Mouse (Mus musculus) hindbrain, embryonic 14.5 days (tissue): ENCODE results near the gene Ndufa6. TPM values are rescaled to one million over a fixed set of nuclear protein-coding genes. Genes with fewer than 3 reads are reported as not detected.

ENCODE experiments used
- ATAC-seq: fragments of 200-750 bp; cut with Nextera tagmentation; 2 replicates; pipeline ENCODE4 v1.8.0; 2017; ENCODE audit warnings: moderate number of reproducible peaks, mild to moderate bottlenecking, moderate TSS enrichment, moderate library complexity; ENCODE audit not compliant: low FRiP score
- DNase-seq: peaks from one replicate; pipeline ENCODE4 v3.0.0-alpha.2; 2015; ENCODE audit warnings: low spot score
- H3K27ac ChIP-seq: fragments of 300-500 bp; sonication (generic); 2 replicates; pipeline ENCODE4 v1.5.1; 2014; ENCODE audit warnings: mild to moderate bottlenecking, moderate library complexity
- H3K27me3 ChIP-seq: fragments of 300-500 bp; sonication (generic); 2 replicates; pipeline ENCODE4 v1.6.1; 2014; ENCODE audit warnings: mild to moderate bottlenecking, low read length, mixed read lengths; ENCODE audit not compliant: control insufficient read depth, insufficient read depth
- H3K36me3 ChIP-seq: fragments of 300-500 bp; sonication (generic); replicated peaks from 2 replicates; pipeline ENCODE4 v1.6.1; 2014; ENCODE audit not compliant: control insufficient read depth, insufficient read depth
- H3K4me1 ChIP-seq: fragments of 300-500 bp; sonication (generic); replicated peaks from 2 replicates; pipeline ENCODE4 v1.6.1; 2014; ENCODE audit warnings: antibody characterized with exemption, low read length, mixed read lengths; ENCODE audit not compliant: control insufficient read depth, insufficient read depth
- H3K4me2 ChIP-seq: fragments of 300-500 bp; sonication (generic); replicated peaks from 2 replicates; pipeline ENCODE4 v1.6.1; 2014; ENCODE audit warnings: mild to moderate bottlenecking, moderate library complexity
- H3K4me3 ChIP-seq: fragments of 300-500 bp; sonication (generic); replicated peaks from 2 replicates; pipeline ENCODE4 v1.5.1; 2014; ENCODE audit warnings: mild to moderate bottlenecking, low read length
- H3K9ac ChIP-seq: fragments of 300-500 bp; sonication (generic); 2 replicates; pipeline ENCODE4 v1.6.1; 2014
- H3K9me3 ChIP-seq: fragments of 300-500 bp; sonication (generic); 2 replicates; pipeline ENCODE4 v1.6.1; 2016; ENCODE audit warnings: low read length; ENCODE audit not compliant: control insufficient read depth
- WGBS: fragments of 180-500 bp; shearing (Covaris S2); extraction: QIAGEN DNeasy Blood & Tissue Kit; methylation state at CpG from one replicate; pipeline ENCODE4 v1.1.7; 2014; 5-methylcytosine and 5-hydroxymethylcytosine counted together
- polyA plus RNA-seq: library from polyadenylated mRNA; unstranded; fragments of >200 nt; fragmentation: Nextera tagmentation; extraction: Ambion mirVana; gene quantifications from 2 replicates; pipeline ENCODE4 v1.2.1, GENCODE M21; 2014

The Ndufa6 gene
- polyA plus RNA-seq, 1 experiment from 2014 or later: 445 TPM

DNA sequence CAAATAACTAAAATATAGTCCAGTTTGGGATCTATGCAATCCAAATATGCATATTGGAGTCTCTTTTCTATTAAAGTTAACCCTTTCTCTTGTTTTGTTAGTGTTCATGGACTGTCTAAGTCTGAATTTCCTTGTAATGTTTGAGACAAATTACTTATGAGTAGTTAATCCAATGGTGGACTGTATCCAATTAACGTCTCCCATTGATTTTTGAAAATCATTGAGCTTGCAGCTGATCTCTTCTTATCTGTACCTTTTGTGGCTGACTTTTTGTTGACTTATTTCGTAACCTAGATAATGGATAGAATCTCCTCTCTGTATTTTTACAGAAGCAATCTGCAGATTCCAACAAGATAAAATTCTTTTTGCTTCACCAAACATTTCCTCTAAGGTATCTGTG is 28.3 kb upstream of the Ndufa6 start:
- no peak overlapping the region for H3K4me3 ChIP-seq
- 92% methylated on average over 2 of the region's 2 CpGs for WGBS
- no peak for ATAC-seq

DNA sequence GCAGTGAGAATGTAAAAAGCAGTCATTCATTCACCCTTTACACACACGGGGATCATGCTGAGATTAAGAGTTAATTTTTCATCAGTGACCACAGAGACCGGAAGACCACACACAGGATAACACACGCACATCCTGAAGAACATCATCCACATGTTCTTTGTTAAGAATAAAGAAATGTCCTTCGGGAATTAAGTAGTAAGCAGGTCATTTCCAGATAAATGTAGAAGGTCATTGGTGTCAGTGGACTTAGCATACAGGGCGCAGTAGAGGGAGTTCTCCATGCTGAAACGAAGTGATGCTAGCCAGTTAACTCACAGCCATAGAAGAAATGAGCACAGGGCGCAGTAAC is 26.6 kb upstream of the Ndufa6 start:
- Histone ChIP-seq H3K27me3 (no peaks in the 10 kb centered on the region), H3K4me3 (peak overlapping the region; percentile 30), H3K9me3 (no peaks in the 10 kb centered on the region), H3K4me2 (peak overlapping the region; percentile 58), H3K9ac (peak overlapping the region; percentile 44), H3K36me3 (no peaks in the 10 kb centered on the region), H3K4me1 (0 out of 2 replicates have a peak, but pooled peaks cover 4% of the 10 kb centered on the region), H3K27ac (no peak overlapping the region)
- ATAC-seq (no peak), DNase-seq (no peak)
- WGBS: 31% methylated on average over 7 of the region's 7 CpGs

More for the DNA sequence above, 28.3 kb upstream of the Ndufa6 start:
- Histone ChIP-seq H3K27ac (no peak overlapping the region), H3K4me2 (no peak overlapping the region), H3K4me1 (0 out of 2 replicates have a peak, but pooled peaks cover 4% of the 10 kb centered on the region), H3K27me3 (no peaks in the 10 kb centered on the region), H3K36me3 (no peaks in the 10 kb centered on the region), H3K9me3 (no peaks in the 10 kb centered on the region), H3K9ac (no peak overlapping the region)
- DNase-seq: no peak

DNA sequence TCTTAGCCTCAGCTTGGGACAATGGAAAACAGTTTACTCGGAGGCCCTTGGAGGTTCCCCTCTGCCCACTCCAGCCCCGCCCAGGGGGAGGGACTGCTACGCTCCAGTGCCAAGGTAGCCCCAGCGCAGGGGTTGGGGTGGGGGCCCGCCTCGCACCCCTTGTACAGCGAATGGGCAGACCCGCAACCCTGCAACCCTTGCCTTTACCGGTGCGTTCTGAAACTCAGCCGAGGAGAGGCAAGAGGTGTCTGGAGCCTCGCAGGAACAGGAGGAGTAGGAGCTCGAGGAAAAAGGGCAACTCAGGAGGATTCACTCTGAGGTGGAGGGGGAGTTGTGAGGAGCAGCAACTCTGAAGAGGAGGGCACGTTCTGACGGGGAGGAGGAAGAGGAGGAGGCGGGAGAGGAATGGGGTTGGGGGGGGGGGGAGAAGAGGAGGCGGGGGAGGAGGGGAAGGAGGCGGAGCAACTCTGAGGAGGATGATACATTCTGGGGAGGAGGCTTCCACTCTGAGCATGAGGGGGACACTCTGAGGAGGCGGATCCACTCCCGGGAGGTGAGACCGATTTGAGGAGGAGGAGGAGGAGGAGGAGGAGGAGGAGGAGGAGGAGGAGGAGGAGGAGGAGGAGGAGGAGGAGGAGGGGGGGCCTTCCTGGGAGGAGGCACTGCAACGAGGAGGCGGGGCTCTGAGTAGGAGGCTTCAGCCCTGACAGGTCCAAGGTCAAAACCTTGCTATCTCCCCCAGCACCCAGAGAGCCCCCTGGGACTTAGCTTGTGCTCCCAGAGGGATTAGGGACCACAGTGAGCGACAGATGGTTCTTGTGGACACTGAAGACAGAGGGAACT is 26.0 kb upstream of the Ndufa6 start, which contains the start of gene Cyp2d22:
Gene Cyp2d22, minus strand, starts transcription at position 390 of the 843 bp plus-strand sequence.
- Histone ChIP-seq H3K4me1 (0 out of 2 replicates have a peak, but pooled peaks cover 4% of the 10 kb centered on the region), H3K4me3 (peak within 1 kb of the TSS; percentile 30), H3K27ac (no peak within 1 kb of the TSS), H3K36me3 (no peaks in the 10 kb centered on the region), H3K27me3 (no peaks in the 10 kb centered on the region), H3K9ac (peak within 1 kb of the TSS; percentile 44), H3K4me2 (peak within 1 kb of the TSS; percentile 58), H3K9me3 (no peaks in the 10 kb centered on the region)
- DNase-seq (peak; percentile 28), ATAC-seq (peak; percentile 64)
- WGBS: 5% methylated on average over 18 of the region's 24 CpGs

DNA sequence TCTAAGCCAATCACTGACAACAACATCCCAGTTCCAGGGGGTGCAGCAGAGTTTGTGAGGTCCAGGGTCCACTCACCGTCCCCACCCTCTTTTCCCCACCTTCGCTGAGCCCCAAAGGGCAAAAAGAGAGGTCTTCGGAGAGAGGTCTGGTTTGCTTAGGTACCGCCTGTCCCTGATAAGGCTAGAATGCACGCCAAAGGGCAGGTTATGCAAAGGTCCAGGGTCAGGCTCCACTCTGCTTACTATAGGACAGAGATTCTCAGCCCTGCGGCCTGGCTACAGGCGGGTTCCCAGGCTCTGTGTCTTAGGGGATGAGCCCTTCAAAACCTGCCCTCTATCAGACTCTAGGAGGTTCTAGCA is 25.4 kb upstream of the Ndufa6 start:
- Histone ChIP-seq H3K27ac (no peak overlapping the region), H3K4me1 (0 out of 2 replicates have a peak, but pooled peaks cover 4% of the 10 kb centered on the region), H3K27me3 (no peaks in the 10 kb centered on the region), H3K36me3 (no peaks in the 10 kb centered on the region), H3K4me3 (peak overlapping the region; percentile 30), H3K4me2 (peak overlapping the region; percentile 58), H3K9me3 (no peaks in the 10 kb centered on the region), H3K9ac (no peak overlapping the region)
- DNase-seq (no peak), ATAC-seq (no peak)
- 30% methylated on average over 7 of the region's 7 CpGs for WGBS

DNA sequence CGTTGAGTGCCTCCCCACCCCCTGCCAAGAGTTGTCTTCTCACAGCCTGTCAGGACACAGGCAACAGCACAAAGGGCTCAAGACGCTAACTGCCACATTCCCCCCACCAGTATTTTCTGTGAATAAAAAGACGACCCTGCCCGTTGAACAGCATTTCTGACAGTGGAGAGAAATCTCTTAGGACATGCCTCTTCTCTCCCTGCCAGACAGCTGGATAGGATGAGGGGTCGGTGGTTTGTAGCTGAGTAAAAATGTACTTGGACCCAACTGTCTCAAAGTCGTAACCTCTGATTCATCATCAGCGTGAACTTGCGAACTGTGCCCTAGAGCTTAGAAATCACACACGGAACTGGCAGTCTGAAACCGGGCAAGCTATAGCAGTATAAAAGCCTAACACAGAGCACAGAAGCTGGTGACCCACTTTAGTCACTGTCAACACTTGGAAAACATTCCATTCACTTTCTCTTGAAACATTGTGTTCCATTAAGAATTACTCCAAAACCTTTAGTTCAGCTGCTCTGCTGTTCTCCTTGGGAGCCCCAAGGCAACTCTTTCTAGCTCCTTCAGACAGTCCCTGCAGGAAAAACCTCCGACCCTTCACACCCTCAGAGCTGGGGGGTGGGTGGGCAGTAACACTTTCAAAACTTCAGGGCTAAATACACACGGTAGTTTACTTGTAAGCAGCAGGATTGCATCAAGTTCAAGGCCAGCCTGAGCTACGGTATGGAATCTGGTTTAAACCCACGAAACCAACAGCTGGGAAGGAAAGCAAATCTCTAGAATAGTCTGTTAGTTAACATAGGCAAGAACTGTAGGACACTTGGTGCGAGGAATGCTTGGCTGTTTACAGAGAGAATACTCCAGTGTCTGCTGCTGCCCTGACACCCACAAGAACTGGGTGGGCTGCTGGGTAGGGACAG is 24.4 kb upstream of the Ndufa6 start:
- Histone ChIP-seq H3K9ac (no peak overlapping the region), H3K4me2 (no peak overlapping the region), H3K4me1 (0 out of 2 replicates have a peak, but pooled peaks cover 4% of the 10 kb centered on the region), H3K27ac (no peak overlapping the region), H3K36me3 (no peaks in the 10 kb centered on the region), H3K4me3 (no peak overlapping the region), H3K27me3 (no peaks in the 10 kb centered on the region), H3K9me3 (no peaks in the 10 kb centered on the region)
- no peak for ATAC-seq
- DNase-seq: no peak
- 44% methylated on average over 15 of the region's 15 CpGs for WGBS

DNA sequence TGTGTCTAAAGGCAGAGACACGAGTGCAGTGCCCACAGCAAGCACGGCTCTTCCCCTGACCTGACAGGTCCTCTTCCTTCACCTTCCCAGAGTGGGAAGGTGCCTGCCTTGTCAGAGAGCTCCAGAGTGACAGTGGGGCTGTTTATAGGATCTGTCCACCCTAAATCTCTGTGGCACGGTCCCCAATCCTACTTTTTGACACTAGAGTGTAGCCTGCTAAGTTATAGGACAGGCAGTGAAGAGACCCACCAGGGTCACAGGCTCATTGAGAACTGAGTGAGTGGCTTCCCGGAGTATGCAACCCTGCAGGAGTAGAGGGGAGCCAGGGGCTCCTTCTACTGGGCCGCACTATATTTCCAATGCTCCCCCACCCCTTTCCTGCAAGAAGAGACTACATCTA is 23.6 kb upstream of the Ndufa6 start:
- H3K9me3 ChIP-seq: no peaks in the 10 kb centered on the region
- no peak for ATAC-seq
- H3K27ac ChIP-seq: no peak overlapping the region
- DNase-seq: no peak
- H3K4me3 ChIP-seq: no peak overlapping the region
- no peak overlapping the region for H3K9ac ChIP-seq
- H3K4me2 ChIP-seq: no peak overlapping the region
- H3K36me3 ChIP-seq: no peaks in the 10 kb centered on the region
- WGBS: 79% methylated on average over 5 of the region's 5 CpGs
- no peaks in the 10 kb centered on the region for H3K27me3 ChIP-seq
- H3K4me1 ChIP-seq: 0 out of 2 replicates have a peak, but pooled peaks cover 4% of the 10 kb centered on the region

DNA sequence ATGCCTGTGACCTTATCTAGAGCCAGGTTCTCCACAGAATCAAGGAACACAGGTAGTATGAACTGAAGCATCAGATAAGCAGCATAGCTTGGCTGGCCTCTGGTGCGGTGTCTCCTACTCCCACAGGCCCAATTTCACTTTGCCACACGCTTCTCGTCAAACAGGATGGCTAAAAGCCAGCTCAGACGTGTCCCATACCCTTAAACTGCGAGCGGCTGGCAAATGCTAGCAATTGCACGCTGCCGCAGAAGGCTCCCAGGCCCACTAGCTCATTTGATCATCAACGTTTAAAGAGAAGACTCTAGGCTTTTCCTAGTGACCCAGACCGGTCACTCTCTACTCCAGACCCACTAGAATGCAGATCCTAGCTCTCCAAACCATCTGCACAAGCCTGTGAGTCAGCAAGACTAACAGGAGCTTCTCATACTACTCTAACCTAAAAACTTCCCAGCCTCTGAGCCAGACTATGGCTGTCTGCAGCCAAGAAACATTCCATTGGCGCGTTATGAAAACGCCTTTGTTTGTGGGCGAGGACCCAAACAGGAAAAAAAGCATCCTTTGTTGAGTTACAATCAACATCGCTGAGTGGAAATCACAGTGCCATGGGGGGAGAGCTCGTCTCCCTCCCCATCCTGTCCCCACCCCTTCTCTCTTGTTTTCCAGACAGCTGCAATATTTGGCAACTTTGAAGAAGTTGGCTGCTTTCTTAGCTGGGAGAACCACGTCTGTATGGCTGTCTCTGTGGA is 22.4 kb upstream of the Ndufa6 start:
- Histone ChIP-seq H3K9me3 (no peaks in the 10 kb centered on the region), H3K4me3 (no peak overlapping the region), H3K27ac (peak overlapping the region; percentile 38; the same call in 1 of the 2 replicates), H3K4me1 (0 out of 2 replicates have a peak, but pooled peaks cover 4% of the 10 kb centered on the region), H3K36me3 (no peaks in the 10 kb centered on the region), H3K27me3 (no peaks in the 10 kb centered on the region), H3K4me2 (no peak overlapping the region), H3K9ac (no peak overlapping the region)
- DNase-seq (peak; percentile 24), ATAC-seq (peak; percentile 22; the same call in 1 of the 2 replicates)
- WGBS: 55% methylated on average over 17 of the region's 17 CpGs

DNA sequence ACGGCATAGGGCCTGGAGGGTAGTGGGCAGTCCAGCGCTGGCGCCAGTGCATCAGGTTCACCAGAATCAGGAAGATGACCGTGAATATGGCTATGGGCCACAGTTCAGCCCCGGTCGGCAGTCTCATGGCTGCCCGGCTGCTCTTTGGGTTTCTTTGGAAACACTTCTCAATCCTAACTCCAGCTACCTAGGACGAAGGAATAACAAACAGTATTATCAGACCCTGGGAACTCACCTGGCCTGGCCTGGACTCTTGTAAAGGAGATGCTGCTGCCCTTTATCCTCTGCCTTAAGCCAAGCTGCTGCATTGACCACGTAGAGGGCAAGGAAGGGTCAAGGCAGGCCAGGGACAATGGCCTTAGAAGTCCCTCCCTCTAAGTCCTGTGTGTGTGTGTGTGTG is 21.7 kb upstream of the Ndufa6 start:
- no peaks in the 10 kb centered on the region for H3K27me3 ChIP-seq
- ATAC-seq: no peak
- no peak overlapping the region for H3K4me2 ChIP-seq
- WGBS: 86% methylated on average over 9 of the region's 9 CpGs
- no peaks in the 10 kb centered on the region for H3K9me3 ChIP-seq
- H3K4me3 ChIP-seq: no peak overlapping the region
- no peaks in the 10 kb centered on the region for H3K36me3 ChIP-seq
- H3K9ac ChIP-seq: no peak overlapping the region
- no peak overlapping the region for H3K27ac ChIP-seq
- 0 out of 2 replicates have a peak, but pooled peaks cover 4% of the 10 kb centered on the region for H3K4me1 ChIP-seq
- DNase-seq: no peak
